In the genomic region with DNA sequence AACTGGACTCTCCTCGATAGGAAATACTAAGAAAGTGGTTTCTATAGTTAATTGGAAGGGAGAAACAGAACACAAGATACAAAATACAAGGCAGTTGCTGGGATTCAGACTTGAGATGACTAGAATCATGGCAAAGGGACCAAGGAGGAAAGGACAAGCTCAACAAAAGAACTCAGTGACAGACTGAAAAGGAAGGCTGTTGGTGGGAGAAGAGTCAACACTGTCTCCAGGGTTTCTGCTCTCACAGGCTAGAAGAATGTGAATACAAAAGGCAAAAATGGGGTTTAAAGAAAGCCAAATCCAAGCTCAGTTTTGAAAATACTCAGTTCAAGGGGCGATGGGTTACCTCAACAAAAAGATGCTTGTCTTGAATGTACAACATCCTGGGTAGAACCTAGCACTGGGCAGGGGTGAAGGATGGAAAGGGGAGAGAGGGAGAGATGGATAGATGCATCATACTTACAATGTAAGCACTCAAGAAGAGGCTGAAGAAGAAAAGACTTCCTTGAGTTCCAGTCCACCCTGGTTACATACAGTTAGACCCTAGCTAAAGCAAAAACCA, we compare ENCODE assay signal across 21 mouse cellular contexts.
DNase-seq lines count a peak whose midpoint lies in the region; ATAC-seq and TF ChIP-seq lines count a peak whose summit lies in the region.
"Had no signal": no experiment of that assay in that cellular context is flagged by ENCODE, and none has a peak within 500 bp of the region (broad histone marks: within the 10 kb centered on the region; RNA-seq: fewer than 3 reads in every experiment).

No protein-coding gene starts in this region.

- no peaks in the 10 kb centered on the region for H3K27me3 ChIP-seq in cerebellum, adult 2 months (ENCODE audit: control insufficient read depth, insufficient read depth, low read length)
- H3K27me3 ChIP-seq in hindbrain, embryonic 16.5 days (replicated peaks; ENCODE audit: control insufficient read depth, insufficient read depth, low read length), result no peaks in the 10 kb centered on the region
- H3K27me3 ChIP-seq in hindbrain, embryonic 11.5 days (ENCODE audit: control insufficient read depth, insufficient read depth, low read length), result no peaks in the 10 kb centered on the region
- no peaks in the 10 kb centered on the region for H3K27me3 ChIP-seq in midbrain, embryonic 13.5 days
- H3K27me3 ChIP-seq in midbrain, embryonic 14.5 days (ENCODE audit: control insufficient read depth, insufficient read depth, low read length), result no peaks in the 10 kb centered on the region
- H3K27me3 ChIP-seq: embryonic facial prominence, embryonic 12.5 days; forebrain, embryonic 15.5 days; heart, embryonic 15.5 days had no signal

- H3K36me3 ChIP-seq in hindbrain, embryonic 16.5 days (ENCODE audit: control insufficient read depth, insufficient read depth, low read length), result 0 out of 2 replicates have a peak, but pooled peaks cover 2% of the 10 kb centered on the region
- H3K36me3 ChIP-seq in hindbrain, embryonic 11.5 days (ENCODE audit: control insufficient read depth, insufficient read depth, low read length), result no peaks in the 10 kb centered on the region; the same call in 1 of the 2 replicates
- H3K36me3 ChIP-seq in midbrain, embryonic 13.5 days, result 0 out of 2 replicates have a peak, but pooled peaks cover 4% of the 10 kb centered on the region
- no peaks in the 10 kb centered on the region for H3K36me3 ChIP-seq in midbrain, embryonic 14.5 days (ENCODE audit: control insufficient read depth, insufficient read depth, low read length)
- H3K36me3 ChIP-seq: embryonic facial prominence, embryonic 12.5 days; forebrain, embryonic 15.5 days; G1E; heart, embryonic 15.5 days had no signal

- peak; percentile 50 for ATAC-seq in hindbrain, embryonic 16.5 days
- no peak for ATAC-seq in hindbrain, embryonic 11.5 days (ENCODE audit: low FRiP score)
- no peak for ATAC-seq in midbrain, embryonic 13.5 days
- ATAC-seq in midbrain, embryonic 14.5 days (ENCODE audit: low FRiP score, low TSS enrichment), result no peak
- no peak for ATAC-seq in megakaryocyte progenitor cell, adult 5-6 weeks (replicated peaks; ENCODE audit: poor library complexity)
- ATAC-seq: CD4-positive, CD25-positive, alpha-beta regulatory T cell, adult 4 months; forebrain, embryonic 15.5 days had no signal

- WGBS in cerebellum, adult 2 months, result 82% methylated on average over 2 of the region's 2 CpGs
- WGBS in hindbrain, embryonic 16.5 days, result 65% methylated on average over 2 of the region's 2 CpGs
- WGBS in hindbrain, embryonic 11.5 days, result 71% methylated on average over 2 of the region's 2 CpGs
- WGBS in midbrain, embryonic 13.5 days, result 63% methylated on average over 2 of the region's 2 CpGs
- WGBS in midbrain, embryonic 14.5 days, result 60% methylated on average over 2 of the region's 2 CpGs

- no peak for TF ChIP-seq POLR2A in cerebellum, adult 2 months (IDR thresholded peaks at IDR 0.05; ENCODE audit: borderline replicate concordance, insufficient read depth, low read length)

- peaks cover 5% of the 10 kb centered on the region; the same call in 1 of the 2 replicates for H3K4me1 ChIP-seq in cerebellum, adult 2 months (ENCODE audit: control insufficient read depth, insufficient read depth, low read length)
- H3K4me1 ChIP-seq in hindbrain, embryonic 16.5 days (ENCODE audit: control insufficient read depth, insufficient read depth, low read depth, low read length), result peaks cover 7% of the 10 kb centered on the region
- H3K4me1 ChIP-seq in hindbrain, embryonic 11.5 days (replicated peaks; ENCODE audit: control insufficient read depth, insufficient read depth, low read length), result no peaks in the 10 kb centered on the region
- H3K4me1 ChIP-seq in midbrain, embryonic 13.5 days (replicated peaks), result peaks cover 34% of the 10 kb centered on the region
- 0 out of 2 replicates have a peak, but pooled peaks cover 4% of the 10 kb centered on the region for H3K4me1 ChIP-seq in midbrain, embryonic 14.5 days (ENCODE audit: control insufficient read depth, insufficient read depth, low read length)
- H3K4me1 ChIP-seq: embryonic facial prominence, embryonic 12.5 days had no signal

- H3K9ac ChIP-seq in hindbrain, embryonic 16.5 days (ENCODE audit: low read depth, low read length), result no peak overlapping the region
- H3K9ac ChIP-seq in hindbrain, embryonic 11.5 days (ENCODE audit: low read depth, low read length), result no peak overlapping the region
- no peak overlapping the region for H3K9ac ChIP-seq in midbrain, embryonic 13.5 days (replicated peaks)
- H3K9ac ChIP-seq in midbrain, embryonic 14.5 days (replicated peaks; ENCODE audit: low read length), result no peak overlapping the region
- H3K9ac ChIP-seq: embryonic facial prominence, embryonic 12.5 days; forebrain, embryonic 15.5 days; heart, embryonic 15.5 days had no signal

- H3K4me2 ChIP-seq in hindbrain, embryonic 16.5 days (ENCODE audit: low read length), result no peak overlapping the region
- H3K4me2 ChIP-seq in hindbrain, embryonic 11.5 days (replicated peaks; ENCODE audit: low read depth, low read length), result no peak overlapping the region
- no peak overlapping the region for H3K4me2 ChIP-seq in midbrain, embryonic 13.5 days (replicated peaks)
- H3K4me2 ChIP-seq in midbrain, embryonic 14.5 days (ENCODE audit: low read length), result no peak overlapping the region
- H3K4me2 ChIP-seq: embryonic facial prominence, embryonic 12.5 days; forebrain, embryonic 15.5 days; heart, embryonic 15.5 days had no signal

- no peak for DNase-seq in cerebellum, adult 2 months
- no peak for DNase-seq in cerebellum, postnatal 4 days (ENCODE audit: low spot score in 2 of 2)
- no peak for DNase-seq in hindbrain, embryonic 11.5 days (ENCODE audit: low spot score)
- DNase-seq in midbrain, embryonic 14.5 days, result no peak
- DNase-seq: adrenal gland, adult 8-10 months; adrenal gland, postnatal 36 days; B cell, adult 2 months; cerebellum, adult 8-10 months; cerebellum, postnatal 14 days; gastrocnemius, postnatal 36 days; heart, adult 18-20 months; heart, postnatal 14 days had no signal

- H3K27ac ChIP-seq in cerebellum, adult 2 months (ENCODE audit: insufficient read depth, low read length), result peak overlapping the region; percentile 56; the same call in 1 of the 2 replicates
- 0 out of 2 replicates have a peak overlapping the region, but pooled peaks have one; percentile 25 for H3K27ac ChIP-seq in hindbrain, embryonic 16.5 days (ENCODE audit: low read depth, low read length)
- no peak overlapping the region for H3K27ac ChIP-seq in hindbrain, embryonic 11.5 days (ENCODE audit: low read depth, low read length)
- 0 out of 2 replicates have a peak overlapping the region, but pooled peaks have one; percentile 36 for H3K27ac ChIP-seq in midbrain, embryonic 13.5 days
- H3K27ac ChIP-seq in midbrain, embryonic 14.5 days (replicated peaks; ENCODE audit: low read depth, low read length), result no peak overlapping the region
- H3K27ac ChIP-seq: embryonic facial prominence, embryonic 12.5 days; forebrain, embryonic 15.5 days; heart, embryonic 10.5 days; heart, embryonic 15.5 days had no signal

- no peaks in the 10 kb centered on the region for H3K9me3 ChIP-seq in hindbrain, embryonic 16.5 days (ENCODE audit: control insufficient read depth, low read length)
- no peaks in the 10 kb centered on the region for H3K9me3 ChIP-seq in hindbrain, embryonic 11.5 days (ENCODE audit: control insufficient read depth, low read length)
- H3K9me3 ChIP-seq in midbrain, embryonic 13.5 days, result no peaks in the 10 kb centered on the region
- H3K9me3 ChIP-seq in midbrain, embryonic 14.5 days (ENCODE audit: control insufficient read depth, low read length), result no peaks in the 10 kb centered on the region
- H3K9me3 ChIP-seq: embryonic facial prominence, embryonic 12.5 days; forebrain, embryonic 15.5 days; G1E; heart, embryonic 10.5 days; heart, embryonic 15.5 days had no signal

- no peak for TF ChIP-seq CTCF in cerebellum, adult 2 months (IDR thresholded peaks at IDR 0.05; ENCODE audit: borderline replicate concordance, insufficient read depth, low read depth, low read length)

- H3K4me3 ChIP-seq in cerebellum, adult 2 months (replicated peaks; ENCODE audit: insufficient read depth, low read depth, low read length), result no peak overlapping the region
- no peak overlapping the region for H3K4me3 ChIP-seq in hindbrain, embryonic 16.5 days (ENCODE audit: low read length)
- H3K4me3 ChIP-seq in hindbrain, embryonic 11.5 days (ENCODE audit: low read depth, low read length), result no peak overlapping the region
- H3K4me3 ChIP-seq in midbrain, embryonic 13.5 days (replicated peaks), result no peak overlapping the region
- no peak overlapping the region for H3K4me3 ChIP-seq in midbrain, embryonic 14.5 days (replicated peaks; ENCODE audit: low read depth, low read length)
- H3K4me3 ChIP-seq: embryonic facial prominence, embryonic 12.5 days; forebrain, embryonic 15.5 days; heart, embryonic 10.5 days; heart, embryonic 15.5 days had no signal

Comparison
In these comparisons a context has a peak if more than half of its experiments do, and no peak if none do; other contexts are left out.
1. H3K27ac ChIP-seq: peak in cerebellum, adult 2 months (single experiment), hindbrain, embryonic 16.5 days (single experiment) and midbrain, embryonic 13.5 days (single experiment); none in hindbrain, embryonic 11.5 days (single experiment) and midbrain, embryonic 14.5 days (single experiment).